Mouse (Mus musculus): ENCODE data around the gene Zfp366. TPM values are rescaled to one million over a fixed set of nuclear protein-coding genes. Genes with fewer than 3 reads are reported as not detected.

The Zfp366 gene
- total RNA-seq, 2 experiments from 2014 or later = 6.2 to 6.7 TPM

DNA sequence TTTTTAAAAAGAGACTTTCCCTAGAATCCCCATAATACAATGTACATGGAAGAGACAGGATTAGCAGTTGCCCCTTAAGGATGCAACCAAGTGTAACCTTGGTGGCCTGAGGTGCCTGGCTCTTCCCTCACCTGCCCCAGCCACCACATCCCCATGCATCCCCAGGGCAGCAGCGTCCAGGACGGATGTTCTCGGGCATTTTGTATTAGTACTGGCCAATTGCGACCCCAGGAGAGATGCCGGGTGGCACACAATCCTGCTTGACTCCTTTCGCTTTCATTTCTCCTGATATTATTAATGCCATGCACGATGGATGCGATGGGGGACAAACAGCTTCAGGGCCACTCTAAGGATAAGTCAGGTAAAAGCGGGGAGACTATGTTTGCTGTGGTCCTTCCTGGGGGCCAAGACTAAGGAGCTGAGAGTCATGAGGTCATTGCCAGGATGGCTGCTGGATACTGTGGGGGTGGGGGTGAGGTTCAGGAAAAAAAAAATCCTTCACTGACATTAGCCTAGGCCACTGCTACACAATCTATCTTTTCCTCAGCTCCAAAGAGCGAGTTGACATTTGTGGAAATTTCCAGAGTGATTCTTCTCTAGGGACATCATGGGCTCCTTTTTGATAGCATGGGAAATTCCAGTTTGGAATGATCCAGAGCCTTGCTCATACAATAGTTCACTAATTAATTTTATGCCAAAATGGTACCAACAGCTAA is 1.7 kb downstream of the Zfp366 start:
- DNase-seq (ENCODE audit: low spot score in 2 of 2) = no peak

DNA sequence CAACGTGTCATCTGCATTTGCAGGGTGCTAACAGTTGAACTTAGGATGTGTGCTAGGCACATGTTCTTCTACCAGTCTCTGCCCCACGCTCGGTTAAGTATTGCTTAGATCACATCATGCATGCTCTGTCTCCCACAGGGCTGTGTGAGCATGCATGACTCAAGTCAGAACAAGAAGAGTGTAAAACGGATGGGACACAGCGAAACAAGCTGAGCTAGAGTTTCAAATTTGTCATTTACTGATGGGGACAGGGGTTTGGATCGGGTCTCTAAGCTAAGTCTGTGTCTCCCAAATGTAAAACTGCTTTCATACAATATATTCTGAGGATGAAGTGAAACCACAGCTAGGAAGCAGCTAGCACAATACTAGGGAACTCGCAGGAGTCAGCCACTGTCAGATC is 2.2 kb downstream of the Zfp366 start:
- DNase-seq (ENCODE audit: low spot score in 2 of 2) = no peak

DNA sequence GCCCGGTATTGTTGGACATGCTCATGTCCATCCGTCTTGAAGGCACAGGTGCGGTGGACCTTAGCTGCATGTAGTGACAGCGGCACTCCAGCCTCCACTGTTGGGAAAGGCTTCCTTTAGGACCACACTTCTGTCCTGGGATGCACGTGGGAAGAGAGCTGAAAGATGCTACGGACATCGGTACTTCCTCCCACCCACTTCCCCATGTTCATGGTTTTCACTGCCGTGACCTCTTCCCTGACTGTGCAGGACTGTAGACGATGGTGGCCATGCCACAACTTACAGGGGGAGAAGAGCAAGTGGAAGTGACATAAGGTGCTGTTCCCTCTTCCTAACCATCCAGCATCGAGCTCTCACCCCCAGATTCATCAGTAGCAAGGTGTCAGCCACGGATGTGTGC is 2.8 kb downstream of the Zfp366 start:
- no peak for DNase-seq (ENCODE audit: low spot score in 2 of 2)

DNA sequence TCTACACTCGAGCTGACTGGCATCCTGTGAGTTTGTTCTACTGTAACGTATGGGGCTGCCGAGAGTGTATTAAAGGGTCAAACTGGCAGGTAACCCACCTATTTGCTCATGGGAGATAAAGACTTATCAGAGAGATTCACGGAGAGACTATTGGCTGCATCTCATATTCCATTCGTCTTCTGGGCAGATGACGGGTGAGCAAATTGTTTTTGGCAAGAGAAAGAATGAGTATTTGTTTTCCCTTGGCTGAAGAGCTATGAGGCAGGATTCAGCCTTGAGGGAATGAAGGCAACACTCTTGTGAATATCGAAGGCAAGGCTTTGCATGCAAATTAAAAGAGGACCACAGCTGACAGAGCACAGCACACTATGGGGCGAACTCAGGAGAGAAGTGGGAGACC is 4.0 kb downstream of the Zfp366 start:
- no peak for DNase-seq (ENCODE audit: low spot score in 2 of 2)

DNA sequence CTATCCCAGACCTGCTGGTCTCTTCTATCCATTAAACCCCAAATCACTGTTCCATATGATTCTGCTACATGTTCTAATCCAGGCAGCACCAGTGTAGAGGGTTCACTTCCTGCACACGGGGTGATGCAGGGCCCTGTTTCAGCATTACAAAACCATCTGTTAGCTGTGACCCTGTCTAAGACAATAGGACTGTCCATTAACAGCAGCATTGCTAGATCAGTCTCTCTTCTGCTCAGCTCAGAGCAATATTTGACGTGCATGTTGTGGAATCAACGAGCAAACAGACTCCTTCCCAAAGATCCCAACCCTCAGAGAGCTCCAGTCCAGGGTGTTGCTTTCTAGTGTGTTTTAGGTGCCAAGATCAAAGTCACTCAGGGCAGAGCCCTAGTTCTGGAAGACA is 5.0 kb downstream of the Zfp366 start:
- DNase-seq (ENCODE audit: low spot score in 2 of 2) = no peak

DNA sequence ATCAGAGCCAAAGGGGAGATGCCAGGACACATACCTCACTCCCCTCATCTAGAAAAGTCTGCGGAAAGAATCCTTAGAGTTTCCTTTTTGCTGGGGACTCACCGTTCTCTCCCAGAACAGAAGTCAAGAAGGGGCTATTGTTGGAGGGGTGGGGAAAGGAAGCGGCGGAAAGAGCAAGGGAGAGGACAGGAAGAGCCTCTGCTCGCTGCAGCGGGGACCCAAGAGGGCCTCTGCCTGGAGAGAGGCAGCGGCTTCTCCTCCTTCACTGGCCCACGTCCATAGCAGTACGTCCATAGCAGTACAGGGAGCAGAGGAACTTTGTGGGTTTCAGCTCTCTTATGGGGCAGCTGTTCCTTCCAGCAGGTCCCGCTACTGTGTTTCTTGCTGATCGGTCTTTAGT is 5.8 kb downstream of the Zfp366 start:
- DNase-seq (ENCODE audit: low spot score in 2 of 2) = no peak

DNA sequence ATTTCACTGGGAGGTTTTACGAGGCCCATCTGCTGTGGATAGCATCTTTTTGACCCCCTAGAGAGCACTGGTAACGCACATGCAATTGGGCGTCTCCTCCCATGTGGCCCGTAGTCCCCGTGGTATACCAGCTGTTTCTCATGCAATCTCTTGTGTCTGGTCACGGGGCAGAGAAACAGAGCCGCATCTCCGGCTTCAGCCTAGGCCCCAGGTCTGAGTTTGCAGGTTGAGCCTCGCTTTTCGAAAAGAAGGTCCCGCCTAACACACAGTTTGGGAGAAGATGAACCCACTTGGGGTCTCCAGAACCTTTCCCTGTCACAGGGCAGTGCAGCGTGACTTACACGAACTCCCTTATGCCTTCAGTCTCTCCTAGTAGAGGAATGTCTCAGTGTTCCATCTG is 6.4 kb downstream of the Zfp366 start:
- DNase-seq (ENCODE audit: low spot score in 2 of 2) = no peak

DNA sequence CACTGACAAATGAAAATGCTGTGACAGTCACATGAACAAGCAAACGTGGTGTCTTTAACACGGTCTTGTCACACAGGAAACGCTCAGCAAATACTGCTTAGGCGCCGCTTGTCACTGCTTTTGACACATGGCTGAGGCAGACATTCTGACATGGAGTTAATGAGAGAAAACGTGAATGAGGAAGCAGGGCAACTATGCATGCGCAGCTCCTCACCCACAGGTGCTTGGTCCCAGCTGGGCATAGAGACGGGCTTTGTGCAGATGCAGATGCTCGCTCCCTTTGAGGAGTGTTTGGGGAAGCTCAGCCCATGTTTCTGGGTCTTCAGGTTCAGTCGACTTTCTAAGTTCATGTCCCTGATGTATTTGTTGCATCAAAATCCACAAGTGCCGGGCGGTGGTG is 11.7 kb downstream of the Zfp366 start:
- no peak for DNase-seq (ENCODE audit: low spot score in 2 of 2)

DNA sequence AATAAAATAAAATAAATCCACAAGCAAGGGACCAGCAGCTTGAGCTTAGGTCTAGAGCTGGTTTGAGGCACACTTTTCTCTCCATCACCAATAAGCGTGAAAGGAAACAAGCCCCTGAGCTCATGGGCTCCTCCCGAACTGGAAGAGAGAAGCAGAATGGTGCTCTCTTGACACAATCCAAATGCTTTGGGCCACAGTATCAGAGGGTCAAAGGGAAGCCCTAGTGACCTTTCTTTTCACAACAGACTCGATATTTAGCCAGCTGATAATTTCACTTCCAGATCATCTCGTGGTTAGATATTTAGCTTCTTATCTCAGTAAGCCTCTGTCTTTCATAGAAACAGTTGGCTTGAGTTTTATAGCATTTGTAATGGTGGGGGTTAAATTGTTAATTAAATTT is 12.2 kb downstream of the Zfp366 start:
- no peak for DNase-seq (ENCODE audit: low spot score in 2 of 2)

DNA sequence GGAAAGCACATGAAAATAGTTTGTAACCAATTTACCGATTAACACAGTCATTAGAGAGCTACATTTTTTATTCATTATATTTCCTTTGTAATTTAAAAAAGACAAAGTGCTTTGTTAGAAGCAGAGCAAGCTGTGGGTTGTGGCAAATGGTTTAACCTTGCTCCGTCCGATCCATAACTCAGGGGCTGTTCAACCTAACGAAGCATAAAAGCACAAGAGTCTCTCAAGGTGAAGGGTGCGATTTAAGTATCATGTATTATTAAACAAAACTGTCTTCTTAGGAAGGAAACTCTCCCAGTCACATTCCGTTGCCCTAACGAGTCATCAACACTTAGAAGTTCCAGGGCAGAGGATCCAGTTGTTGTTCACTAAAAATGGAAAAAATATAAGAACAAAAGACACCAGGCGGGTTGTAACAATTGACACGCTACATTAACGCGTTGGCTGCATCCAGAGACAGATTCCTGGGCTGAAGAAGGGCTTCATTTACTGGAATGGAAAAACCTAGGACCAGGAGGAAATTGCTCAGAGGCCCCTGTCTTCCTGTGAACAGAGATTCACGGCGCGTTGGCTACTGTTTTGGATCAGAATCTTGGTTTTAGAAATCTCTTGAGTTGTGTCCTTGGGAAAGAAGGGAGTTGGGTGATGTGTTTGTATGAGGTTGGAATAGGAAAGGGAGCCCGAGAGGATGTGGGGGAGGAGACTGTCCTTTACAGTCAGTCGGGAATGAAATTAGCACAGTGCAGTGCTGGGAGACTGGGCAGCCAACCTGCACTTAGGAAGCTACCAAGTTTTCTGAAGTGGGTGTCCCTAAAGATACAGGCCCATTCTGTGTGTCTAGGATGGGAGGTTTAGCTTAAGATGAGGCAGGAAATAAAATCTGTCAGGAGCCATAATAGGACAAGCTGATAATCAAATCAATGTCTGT is 17.3 kb downstream of the Zfp366 start:
- no peak for DNase-seq (ENCODE audit: low spot score in 2 of 2)

DNA sequence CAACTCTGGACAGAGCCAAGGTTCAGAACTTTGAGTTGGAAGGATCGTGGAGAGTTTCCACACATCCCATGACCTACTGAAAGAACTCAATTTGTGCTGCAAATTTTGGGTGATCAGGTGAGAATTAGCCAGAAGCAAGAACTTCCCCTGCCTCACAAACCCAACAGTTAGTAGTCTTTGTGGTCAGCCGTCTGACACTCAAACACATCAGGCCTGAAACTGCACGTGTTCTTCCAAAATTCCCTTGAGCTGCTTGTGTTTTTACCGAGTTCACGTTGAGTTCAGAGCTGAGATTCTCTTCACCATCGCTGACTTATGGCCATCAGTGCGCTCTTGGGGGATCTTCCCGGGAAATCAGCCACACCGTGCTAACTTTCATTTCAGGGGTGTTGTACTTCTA is 22.6 kb downstream of the Zfp366 start:
- DNase-seq (ENCODE audit: low spot score in 2 of 2) = no peak

DNA sequence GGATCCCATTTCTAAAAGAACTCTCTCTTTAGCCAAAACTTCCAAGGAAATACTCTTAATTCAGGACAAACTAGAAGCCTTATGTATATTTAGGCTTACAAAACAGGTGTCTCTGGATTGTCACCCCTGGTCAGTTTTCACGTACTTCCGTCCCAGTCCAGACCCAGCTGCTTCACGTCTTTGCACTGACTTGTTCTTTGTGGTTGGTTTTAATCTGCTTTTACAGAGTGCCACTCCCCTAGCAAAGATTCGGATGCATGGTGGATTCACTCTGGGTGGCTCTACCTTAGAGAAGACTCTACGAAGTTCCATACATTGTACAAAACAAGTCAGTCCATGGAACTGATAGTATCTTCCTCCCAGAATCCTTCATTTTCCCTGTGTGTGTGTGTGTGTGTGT is 25.2 kb downstream of the Zfp366 start:
- no peak for DNase-seq (ENCODE audit: low spot score in 2 of 2)

DNA sequence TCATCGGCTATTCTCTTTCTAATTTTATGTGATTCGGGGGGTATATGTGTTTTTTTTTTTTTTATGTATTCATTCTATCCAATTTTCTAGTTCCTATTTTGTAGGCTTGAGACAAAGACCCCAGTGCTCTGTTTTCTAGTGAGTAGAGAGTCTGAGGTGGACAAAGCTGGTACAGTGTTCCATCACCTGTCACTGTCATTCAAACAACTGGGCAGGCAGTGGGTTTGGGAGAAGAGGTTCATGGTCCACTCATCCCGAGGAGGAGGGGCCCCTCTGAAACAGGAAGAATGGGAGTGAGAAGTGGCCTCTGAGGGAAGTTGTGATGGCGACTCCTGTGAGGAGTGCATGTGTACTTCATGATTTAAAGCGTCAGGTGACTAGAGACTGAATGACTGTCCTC is 26.2 kb downstream of the Zfp366 start:
- DNase-seq (ENCODE audit: low spot score in 2 of 2) = no peak

DNA sequence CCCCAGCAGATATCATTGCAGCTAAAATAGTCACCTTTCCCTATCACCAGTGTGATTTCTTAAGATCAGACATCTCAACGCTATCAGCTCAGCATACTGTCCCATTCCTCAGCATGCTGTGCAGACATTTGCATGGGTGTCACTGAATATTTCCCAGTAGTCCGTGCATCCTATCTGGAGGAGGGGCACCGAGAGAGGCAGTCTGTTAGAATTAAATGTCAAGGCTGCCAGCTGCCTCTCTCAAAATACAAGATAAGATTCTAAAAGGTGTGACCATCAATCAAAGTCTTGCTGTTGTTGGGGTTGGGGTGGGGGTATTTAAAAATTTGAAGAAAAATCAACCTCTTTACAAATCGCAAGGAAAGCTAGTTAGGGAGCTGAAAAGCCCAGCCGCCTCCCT is 28.4 kb downstream of the Zfp366 start:
- no peak for DNase-seq (ENCODE audit: low spot score in 2 of 2)

DNA sequence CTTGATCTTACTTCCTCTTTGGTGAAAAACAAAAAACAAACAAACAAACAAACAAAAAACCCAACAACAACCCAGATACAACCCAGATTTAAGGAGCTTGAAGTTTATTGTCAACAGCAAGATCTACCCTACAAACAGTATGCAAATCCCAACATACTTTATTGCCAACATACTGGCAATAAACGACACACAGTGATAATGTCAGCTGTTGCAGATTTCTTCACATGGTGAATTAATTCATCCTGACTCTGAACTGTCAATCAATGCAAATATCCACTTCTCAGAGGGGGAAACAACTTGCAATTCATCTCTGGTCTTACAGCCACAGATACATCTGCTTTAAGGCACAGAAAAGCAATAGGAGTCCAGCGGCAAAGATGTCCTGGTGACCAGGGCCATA is 31.4 kb downstream of the Zfp366 start:
- no peak for DNase-seq (ENCODE audit: low spot score in 2 of 2)

DNA sequence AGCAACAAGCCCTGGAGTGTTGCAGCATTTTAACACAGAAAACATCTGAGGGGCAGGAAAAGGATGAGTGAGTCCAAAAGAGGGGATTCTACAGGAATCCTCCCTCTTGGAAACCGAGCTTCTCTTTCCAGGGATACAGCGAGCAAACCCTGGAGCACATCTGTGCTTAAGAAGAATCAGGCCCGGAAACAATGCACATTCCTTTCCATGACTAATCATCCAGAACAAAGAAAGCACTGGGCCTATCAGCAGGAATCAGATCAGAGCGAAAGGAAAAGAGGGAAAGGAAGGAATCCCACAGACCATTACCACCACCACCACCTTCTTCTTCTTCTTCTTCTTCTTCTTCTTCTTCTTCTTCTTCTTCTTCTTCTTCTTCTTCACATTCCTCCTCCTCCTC is 33.4 kb downstream of the Zfp366 start:
- no peak for DNase-seq (ENCODE audit: low spot score in 2 of 2)

DNA sequence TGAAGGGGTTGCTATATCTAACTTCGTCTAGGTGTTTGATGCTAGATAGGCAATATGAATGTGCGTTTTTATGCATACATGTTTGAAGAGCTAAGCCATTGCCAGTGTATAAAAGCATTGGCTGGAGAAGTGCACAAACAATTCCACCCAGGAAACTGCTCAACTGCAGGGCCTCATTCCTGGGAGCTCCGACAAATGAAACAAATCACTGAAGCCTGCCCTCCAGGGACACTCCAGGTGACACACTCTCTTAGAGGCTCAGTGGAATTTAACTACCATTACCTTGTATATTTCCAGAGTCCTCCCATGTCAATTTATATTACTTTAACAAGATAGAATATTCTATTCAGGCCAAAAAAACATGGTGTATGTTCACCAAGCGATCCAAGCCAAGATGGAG is 35.0 kb downstream of the Zfp366 start:
- DNase-seq (ENCODE audit: low spot score in 2 of 2) = no peak

DNA sequence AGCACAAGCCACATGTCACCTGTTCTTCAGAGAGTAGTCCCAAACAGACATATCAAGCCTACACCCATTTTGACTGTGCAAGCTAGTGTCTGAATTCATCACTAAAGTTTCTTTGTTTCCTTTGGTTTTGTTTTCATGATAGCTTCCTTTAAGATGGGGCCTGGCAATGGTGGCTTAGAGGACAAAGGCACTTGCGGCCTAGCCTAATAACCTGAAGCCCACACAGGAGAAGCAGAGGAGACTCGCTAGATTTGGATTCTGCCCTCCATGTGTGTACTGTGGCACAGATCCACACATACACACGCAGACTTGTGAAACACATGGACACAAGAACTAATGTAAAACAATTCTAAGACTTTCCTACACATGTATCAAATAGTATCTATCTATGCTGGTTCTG is 37.4 kb downstream of the Zfp366 start:
- DNase-seq (ENCODE audit: low spot score in 2 of 2) = no peak

DNA sequence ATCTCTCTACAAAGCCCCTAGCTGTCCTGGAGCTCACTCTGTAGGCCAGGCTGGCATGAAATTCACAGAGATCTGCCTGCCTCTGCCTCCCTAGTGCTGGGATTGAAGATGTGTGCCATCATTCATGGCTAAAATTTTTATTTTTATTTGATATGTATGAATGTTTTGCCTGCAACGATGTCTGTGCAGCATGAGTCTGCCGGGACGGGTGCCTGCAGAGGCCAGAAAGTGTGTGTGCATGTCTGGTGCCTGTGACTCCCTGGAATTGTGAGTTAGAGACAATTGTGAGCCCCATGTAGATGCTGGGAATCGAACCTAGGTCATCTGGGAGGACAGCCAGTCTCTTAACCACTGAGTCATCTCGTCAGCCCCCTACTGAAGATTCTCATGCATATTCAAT is 37.9 kb downstream of the Zfp366 start:
- DNase-seq (ENCODE audit: low spot score in 2 of 2) = no peak

DNA sequence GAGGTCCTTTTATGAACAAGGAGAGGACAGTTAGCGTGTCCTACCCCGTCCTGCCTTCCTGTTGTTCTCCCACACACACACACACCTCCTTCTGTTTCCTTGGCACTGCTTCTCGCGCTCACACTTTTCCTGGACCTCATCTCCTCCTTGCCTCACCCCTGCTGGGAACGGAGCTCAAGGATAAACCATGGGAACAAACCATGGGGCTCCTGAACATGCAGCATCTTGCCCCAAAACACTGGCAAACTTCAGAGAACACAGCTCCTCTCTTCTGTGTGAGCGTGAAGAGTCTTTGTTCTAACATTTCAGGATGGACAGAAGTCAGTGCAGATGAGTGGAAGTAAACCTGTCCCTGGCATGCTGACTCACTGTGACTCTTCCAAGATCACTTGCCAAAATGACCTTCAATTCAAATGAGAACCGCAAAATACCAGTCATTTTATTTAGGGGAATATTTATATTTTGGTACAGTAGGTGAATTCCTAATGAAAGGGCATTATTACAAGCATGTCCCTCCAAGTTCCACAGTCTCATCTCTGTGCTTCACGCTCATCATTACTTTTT is 38.8 kb downstream of the Zfp366 start:
- no peak for DNase-seq (ENCODE audit: low spot score in 2 of 2)

DNA sequence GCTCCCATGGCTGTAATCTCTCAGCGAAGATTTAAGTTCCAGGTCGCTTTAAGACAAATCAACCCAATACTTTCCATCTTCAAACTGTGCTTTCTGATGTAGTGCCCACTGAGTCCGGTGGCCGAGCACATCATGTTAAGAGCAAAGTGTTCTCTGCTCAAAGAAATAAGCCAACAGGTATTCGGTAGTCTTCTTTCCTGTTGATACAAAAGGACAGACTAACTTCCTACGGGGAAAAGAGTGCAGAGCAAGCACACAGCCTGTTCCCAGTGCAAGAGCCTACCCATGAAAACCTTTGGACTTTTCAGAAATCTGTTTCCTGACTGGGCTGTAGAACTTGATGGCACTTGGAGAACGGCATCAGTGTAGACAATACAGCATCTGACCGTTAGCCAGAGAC is 39.3 kb downstream of the Zfp366 start:
- no peak for DNase-seq (ENCODE audit: low spot score in 2 of 2)
